15 mouse cellular contexts compared by ENCODE assay signal in the genomic region with DNA sequence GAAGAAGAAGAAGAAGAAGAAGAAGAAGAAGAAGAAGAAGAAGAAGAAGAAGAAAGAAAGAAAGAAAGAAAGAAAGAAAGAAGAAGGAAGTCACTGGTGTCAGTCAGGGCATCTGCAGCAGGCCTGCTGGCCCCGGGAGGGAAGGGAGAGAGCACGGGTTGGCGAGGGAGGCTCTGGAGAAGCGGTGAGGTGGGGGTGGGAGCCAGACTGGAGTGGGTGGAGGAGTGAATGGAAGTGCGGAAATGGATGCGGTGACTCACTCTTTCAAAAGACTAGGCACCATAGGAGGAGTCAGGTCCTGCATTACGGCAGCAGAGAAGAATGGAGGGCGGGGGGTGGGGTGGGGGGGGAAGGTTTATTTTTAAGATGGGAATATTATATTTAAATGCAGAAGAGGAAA. TPM values are rescaled to one million over a fixed set of nuclear protein-coding genes. Genes with fewer than 3 reads are reported as not detected.
DNase-seq lines count a peak whose midpoint lies in the region; TF ChIP-seq lines count a peak whose summit lies in the region.
"Had no signal": no experiment of that assay in that cellular context is flagged by ENCODE, and none has a peak within 500 bp of the region (broad histone marks: within the 10 kb centered on the region; RNA-seq: fewer than 3 reads in every experiment).

No protein-coding gene starts in this region.

- TF ChIP-seq CTCF in thymus, adult 2 months (IDR thresholded peaks at IDR 0.05; ENCODE audit: borderline replicate concordance, control insufficient read depth, extremely low read depth, insufficient read depth, low read length, poor library complexity) = no peak

- WGBS in thymus, adult 2 months = 91% methylated on average over 8 of the region's 8 CpGs

- H3K36me3 ChIP-seq in thymus, adult 2 months (ENCODE audit: control insufficient read depth, insufficient read depth, low read length) = no peaks in the 10 kb centered on the region
- H3K36me3 ChIP-seq: embryonic facial prominence, embryonic 15.5 days; heart, embryonic 13.5 days; liver, embryonic 15.5 days; neural tube, embryonic 15.5 days had no signal

- H3K27me3 ChIP-seq in thymus, adult 2 months (ENCODE audit: control insufficient read depth, insufficient read depth, low read length) = no peaks in the 10 kb centered on the region
- H3K27me3 ChIP-seq: embryonic facial prominence, embryonic 15.5 days; heart, embryonic 13.5 days; neural tube, embryonic 15.5 days had no signal

- H3K4me3 ChIP-seq in thymus, adult 2 months (ENCODE audit: control insufficient read depth, insufficient read depth, low read length) = no peak overlapping the region
- H3K4me3 ChIP-seq: embryonic facial prominence, embryonic 15.5 days; heart, embryonic 13.5 days; liver, embryonic 15.5 days; neural tube, embryonic 15.5 days had no signal

- peak; percentile 29 for DNase-seq in layer of hippocampus, adult 11-12 months (ENCODE audit: low spot score)
- DNase-seq in layer of hippocampus, postnatal 36 days = no peak
- DNase-seq in right cerebral cortex, adult 18-20 months = peak; percentile 84
- DNase-seq in right cerebral cortex, postnatal 4 days = no peak
- peak; percentile 30 to 88 for DNase-seq in left cerebral cortex, postnatal 25 days (ENCODE audit: low spot score in 2 of 2)
- no peak for DNase-seq in thymus, adult 2 months
- no peak for DNase-seq in heart, postnatal 25 days (ENCODE audit: low spot score)
- DNase-seq: cerebellum, adult 2 months; gastrocnemius, postnatal 36 days; kidney, postnatal 14 days had no signal

- no peak overlapping the region for H3K27ac ChIP-seq in thymus, adult 2 months (ENCODE audit: control insufficient read depth, insufficient read depth, low read length)
- H3K27ac ChIP-seq: embryonic facial prominence, embryonic 15.5 days; heart, embryonic 13.5 days; hindbrain, embryonic 14.5 days; liver, embryonic 15.5 days; neural tube, embryonic 15.5 days had no signal

- intact Hi-C loops in left cerebral cortex, postnatal 25 days (cut with DNase I) = loop anchor here (1.0 kb wide), 1 partner anchor 147 kb away; a partner anchor contains a TSS
- intact Hi-C loops in heart, postnatal 25 days (cut with DNase I) = no loop called here

- H3K4me1 ChIP-seq in thymus, adult 2 months (replicated peaks; ENCODE audit: control insufficient read depth, insufficient read depth, low read length) = peaks cover 61% of the 10 kb centered on the region

- no peak for TF ChIP-seq POLR2A in thymus, adult 2 months (IDR thresholded peaks at IDR 0.05; ENCODE audit: control insufficient read depth, extremely low read depth, insufficient read depth, low read length, poor library complexity)

RNA-seq across cellular contexts. Expression of a gene that starts 5.6 kb away (rescaled TPM):
- 1 to 10 TPM; 7.4 to 7.7 TPM for total RNA-seq in layer of hippocampus, postnatal 36 days (2021)
- 1 to 10 TPM; 7.9 to 8.3 TPM for total RNA-seq in left cerebral cortex, postnatal 25 days (2021)
- polyA plus RNA-seq in thymus, adult 2 months (2012; rRNA removed) = 12.9 and 18.5 TPM in 2 replicates
- total RNA-seq in heart, postnatal 25 days (2021) = 1 to 10 TPM; 3.2 to 3.9 TPM

RNA-seq across cellular contexts. Expression of a gene that starts 34.9 kb away (rescaled TPM):
- total RNA-seq in layer of hippocampus, postnatal 36 days (2021) = 10 to 100 TPM; 37.1 to 40.5 TPM
- total RNA-seq in left cerebral cortex, postnatal 25 days (2021) = 10 to 100 TPM; 39.5 to 40.1 TPM
- polyA plus RNA-seq in thymus, adult 2 months (2012; rRNA removed) = 0.52 and 1.6 TPM in 2 replicates
- total RNA-seq in heart, postnatal 25 days (2021) = 10 to 100 TPM; 67.4 to 68.3 TPM

RNA-seq across cellular contexts. Expression of a gene that starts 58.1 kb away (rescaled TPM):
- total RNA-seq in layer of hippocampus, postnatal 36 days (2021) = 10 to 100 TPM; 12.9 to 13.1 TPM
- 10 to 100 TPM; 14.9 to 16.7 TPM for total RNA-seq in left cerebral cortex, postnatal 25 days (2021)
- polyA plus RNA-seq in thymus, adult 2 months (2012; rRNA removed) = 41.0 and 51.4 TPM in 2 replicates
- total RNA-seq in heart, postnatal 25 days (2021) = 10 to 100 TPM; 14.3 to 15.5 TPM

Comparison
In these comparisons a context has a peak if more than half of its experiments do, and no peak if none do; other contexts are left out.
1. DNase-seq: peak in layer of hippocampus, adult 11-12 months (single experiment), right cerebral cortex, adult 18-20 months (single experiment) and left cerebral cortex, postnatal 25 days (2 of 2); none in layer of hippocampus, postnatal 36 days (0 of 2), right cerebral cortex, postnatal 4 days (single experiment), thymus, adult 2 months (single experiment) and heart, postnatal 25 days (single experiment).